Mouse (Mus musculus) CH12.LX (cell line): Measurements from ENCODE around the gene Hivep2. TPM values are rescaled to one million over a fixed set of nuclear protein-coding genes. Genes with fewer than 3 reads are reported as not detected.

Experiments
- DNase-seq: peaks from one replicate; pipeline ENCODE4 v3.0.0-alpha.2; 2013; ENCODE audit errors: extremely low read depth
- H3K27ac ChIP-seq: 2 replicates; pipeline ENCODE4 v1.5.1; 2012; ENCODE audit warnings: low read depth, mild to moderate bottlenecking, control low read depth, moderate library complexity; ENCODE audit not compliant: insufficient read depth
- H3K27me3 ChIP-seq: replicated peaks from 2 replicates; pipeline ENCODE3; 2012; ENCODE audit warnings: inconsistent platforms
- H3K36me3 ChIP-seq, 2 experiments: replicated peaks in 1 of 2; 2 replicates each; pipeline versions ENCODE3 to v1.6.1; 2012; ENCODE audit warnings: inconsistent platforms in 1 of 2, low read length in 1 of 2, mild to moderate bottlenecking in 1 of 2, mixed read lengths in 1 of 2, moderate library complexity in 1 of 2; ENCODE audit not compliant: control insufficient read depth in 1 of 2, insufficient read depth in 1 of 2
- H3K4me1 ChIP-seq, 2 experiments: 2 replicates each; pipeline ENCODE4 v1.6.1; 2012; ENCODE audit warnings: inconsistent platforms in 1 of 2, moderate library complexity in 1 of 2; ENCODE audit not compliant: insufficient read depth in 2 of 2, control insufficient read depth in 1 of 2
- H3K4me2 ChIP-seq: 2 replicates; pipeline ENCODE4 v1.6.1; 2012; ENCODE audit warnings: low read depth, mild to moderate bottlenecking, control low read depth; ENCODE audit not compliant: poor library complexity, insufficient read depth, severe bottlenecking
- H3K4me3 ChIP-seq, 3 experiments: fragments of 150-350 bp in 1 of 3; sonication (generic) in 1 of 3; replicated peaks in 1 of 3; 2 replicates each; pipeline versions ENCODE3 to v1.5.1; 2011 to 2012; ENCODE audit warnings: low read depth in 2 of 3, low read length in 2 of 3, mild to moderate bottlenecking in 2 of 3, moderate library complexity in 2 of 3, control low read depth in 1 of 3, improper control_type of control experiment in 1 of 3, inconsistent platforms in 1 of 3, mixed read lengths in 1 of 3; ENCODE audit not compliant: poor library complexity in 1 of 3
- H3K79me2 ChIP-seq: replicated peaks from 2 replicates; pipeline ENCODE4 v1.6.1; 2012; ENCODE audit warnings: mild to moderate bottlenecking, moderate library complexity; ENCODE audit not compliant: control insufficient read depth, poor library complexity, insufficient read depth, severe bottlenecking; ENCODE audit errors: extremely low read depth
- H3K9ac ChIP-seq: 2 replicates; pipeline ENCODE4 v1.6.1; 2012; ENCODE audit warnings: low read depth, mild to moderate bottlenecking, control low read depth, moderate library complexity; ENCODE audit not compliant: insufficient read depth
- H3K9me3 ChIP-seq: replicated peaks from 2 replicates; pipeline ENCODE3; 2012; ENCODE audit warnings: low read length, inconsistent platforms, mixed read lengths
- BHLHE40 ChIP-seq: IDR thresholded peaks from 2 replicates; pipeline ENCODE4 v1.6.1; 2011; ENCODE audit warnings: mild to moderate bottlenecking, low read depth, low read length, improper control_type of control experiment
- CHD1 ChIP-seq: IDR thresholded peaks from 2 replicates; pipeline ENCODE4 v1.6.1; 2012; ENCODE audit warnings: low read depth, low read length, improper control_type of control experiment, inconsistent platforms
- CHD2 ChIP-seq: IDR thresholded peaks from 2 replicates; pipeline ENCODE4 v1.6.1; 2011; ENCODE audit warnings: low read length, improper control_type of control experiment
- CTCF ChIP-seq, 2 experiments: IDR thresholded peaks in 1 of 2; conservative IDR thresholded peaks in 1 of 2; 2 replicates each; pipeline ENCODE4 v1.5.1; 2011 to 2012; ENCODE audit warnings: low read depth in 2 of 2, low read length in 2 of 2, improper control_type of control experiment in 1 of 2, inconsistent platforms in 1 of 2, mild to moderate bottlenecking in 1 of 2, moderate library complexity in 1 of 2
- E2F4 ChIP-seq: IDR thresholded peaks from 2 replicates; pipeline ENCODE4 v1.6.1; 2011; ENCODE audit warnings: low read depth, low read length, improper control_type of control experiment; ENCODE audit not compliant: insufficient replicate concordance
- ELF1 ChIP-seq: IDR thresholded peaks from 2 replicates; pipeline ENCODE4 v1.6.1; 2014; ENCODE audit warnings: low read depth, mild to moderate bottlenecking, inconsistent platforms, low read length, improper control_type of control experiment
- EP300 ChIP-seq: IDR thresholded peaks from 2 replicates; pipeline ENCODE4 v1.6.1; 2011; ENCODE audit warnings: low read length, improper control_type of control experiment
- ETS1 ChIP-seq: conservative IDR thresholded peaks from 2 replicates; pipeline ENCODE4 v1.6.1; 2012; ENCODE audit warnings: low read depth, mild to moderate bottlenecking, inconsistent platforms, low read length, improper control_type of control experiment, moderate library complexity
- GABPA ChIP-seq: IDR thresholded peaks from 2 replicates; pipeline ENCODE4 v1.6.1; 2012; ENCODE audit warnings: low read depth, low read length, improper control_type of control experiment, inconsistent platforms; ENCODE audit not compliant: insufficient replicate concordance
- HCFC1 ChIP-seq: IDR thresholded peaks from 2 replicates; pipeline ENCODE4 v1.6.1; 2012; ENCODE audit warnings: low read depth, mild to moderate bottlenecking, inconsistent platforms, low read length, improper control_type of control experiment
- IRF4 ChIP-seq: IDR thresholded peaks from 2 replicates; pipeline ENCODE4 v1.6.1; 2014; ENCODE audit warnings: low read depth, mild to moderate bottlenecking, inconsistent platforms, low read length, improper control_type of control experiment
- JUN ChIP-seq: IDR thresholded peaks from 2 replicates; pipeline ENCODE4 v1.6.1; 2011; ENCODE audit warnings: low read depth, mild to moderate bottlenecking, low read length, improper control_type of control experiment, moderate library complexity; ENCODE audit not compliant: insufficient read depth
- JUND ChIP-seq: conservative IDR thresholded peaks from 2 replicates; pipeline ENCODE4 v1.6.1; 2011; ENCODE audit warnings: low read depth, low read length, improper control_type of control experiment
- KAT2A ChIP-seq: IDR thresholded peaks from 2 replicates; pipeline ENCODE4 v1.6.1; 2012; ENCODE audit warnings: low read length, improper control_type of control experiment, inconsistent platforms; ENCODE audit not compliant: insufficient replicate concordance
- MAFK ChIP-seq: IDR thresholded peaks from 2 replicates; pipeline ENCODE4 v1.6.1; 2011; ENCODE audit warnings: low read length, improper control_type of control experiment; ENCODE audit not compliant: insufficient replicate concordance
- MAX ChIP-seq: IDR thresholded peaks from 2 replicates; pipeline ENCODE4 v1.6.1; 2011; ENCODE audit warnings: low read length, improper control_type of control experiment
- MAZ ChIP-seq: IDR thresholded peaks from 2 replicates; pipeline ENCODE4 v1.6.1; 2012; ENCODE audit warnings: low read depth, mild to moderate bottlenecking, inconsistent platforms, low read length, improper control_type of control experiment, moderate library complexity
- MEF2A ChIP-seq: IDR thresholded peaks from 2 replicates; pipeline ENCODE4 v1.6.1; 2014; ENCODE audit warnings: low read depth, mild to moderate bottlenecking, inconsistent platforms, low read length, improper control_type of control experiment, borderline replicate concordance
- MXI1 ChIP-seq: IDR thresholded peaks from 2 replicates; pipeline ENCODE4 v1.6.1; 2011; ENCODE audit warnings: mild to moderate bottlenecking, low read depth, low read length, improper control_type of control experiment
- MYC ChIP-seq: IDR thresholded peaks from 2 replicates; pipeline ENCODE4 v1.6.1; 2011; ENCODE audit warnings: low read depth, mild to moderate bottlenecking, improper control_type of control experiment, low read length
- NELFE ChIP-seq: IDR thresholded peaks from 2 replicates; pipeline ENCODE4 v1.6.1; 2011; ENCODE audit warnings: low read depth, low read length, improper control_type of control experiment
- NRF1 ChIP-seq: IDR thresholded peaks from 2 replicates; pipeline ENCODE4 v1.6.1; 2014; ENCODE audit warnings: low read depth, mild to moderate bottlenecking, inconsistent platforms, low read length, improper control_type of control experiment, moderate library complexity
- PAX5 ChIP-seq: IDR thresholded peaks from 2 replicates; pipeline ENCODE4 v1.6.1; 2012; ENCODE audit warnings: low read length, inconsistent platforms, mixed read lengths
- POLR2A ChIP-seq: IDR thresholded peaks from 2 replicates; pipeline ENCODE4 v1.6.1; 2011; ENCODE audit warnings: low read depth, mild to moderate bottlenecking, improper control_type of control experiment, low read length
- POLR2AphosphoS2 ChIP-seq: IDR thresholded peaks from 2 replicates; pipeline ENCODE4 v1.6.1; 2011; ENCODE audit warnings: low read depth, low read length, improper control_type of control experiment
- RAD21 ChIP-seq: IDR thresholded peaks from 2 replicates; pipeline ENCODE4 v1.6.1; 2011; ENCODE audit warnings: low read depth, mild to moderate bottlenecking, low read length, improper control_type of control experiment, moderate library complexity
- RCOR1 ChIP-seq: conservative IDR thresholded peaks from 2 replicates; pipeline ENCODE4 v1.6.1; 2012; ENCODE audit warnings: low read depth, mild to moderate bottlenecking, inconsistent platforms, low read length, improper control_type of control experiment
- SIN3A ChIP-seq: IDR thresholded peaks from 2 replicates; pipeline ENCODE4 v1.6.1; 2012; ENCODE audit warnings: low read length, improper control_type of control experiment, inconsistent platforms
- SMC3 ChIP-seq: IDR thresholded peaks from 2 replicates; pipeline ENCODE4 v1.6.1; 2011; ENCODE audit warnings: low read depth, low read length, improper control_type of control experiment
- TBP ChIP-seq: conservative IDR thresholded peaks from 2 replicates; pipeline ENCODE4 v1.6.1; 2011; ENCODE audit warnings: low read depth, low read length, improper control_type of control experiment
- TCF12 ChIP-seq: IDR thresholded peaks from 2 replicates; pipeline ENCODE4 v1.6.1; 2014; ENCODE audit warnings: low read depth, mild to moderate bottlenecking, inconsistent platforms, low read length, improper control_type of control experiment
- UBTF ChIP-seq: IDR thresholded peaks from 2 replicates; pipeline ENCODE4 v1.6.1; 2012; ENCODE audit warnings: low read depth, mild to moderate bottlenecking, inconsistent platforms, low read length, improper control_type of control experiment, moderate library complexity
- USF1 ChIP-seq: IDR thresholded peaks from 2 replicates; pipeline ENCODE4 v1.6.1; 2014; ENCODE audit warnings: low read depth, mild to moderate bottlenecking, inconsistent platforms, low read length, improper control_type of control experiment
- USF2 ChIP-seq: conservative IDR thresholded peaks from 2 replicates; pipeline ENCODE4 v1.6.1; 2011; ENCODE audit warnings: low read depth, low read length, improper control_type of control experiment
- ZC3H11A ChIP-seq: IDR thresholded peaks from 2 replicates; pipeline ENCODE4 v1.6.1; 2012; ENCODE audit warnings: low read depth, mild to moderate bottlenecking, inconsistent platforms, low read length, improper control_type of control experiment
- ZKSCAN1 ChIP-seq: IDR thresholded peaks from 2 replicates; pipeline ENCODE4 v1.6.1; 2012; ENCODE audit warnings: low read depth, inconsistent platforms, low read length, improper control_type of control experiment, borderline replicate concordance
- ZMIZ1 ChIP-seq: IDR thresholded peaks from 2 replicates; pipeline ENCODE4 v1.6.1; 2012; ENCODE audit warnings: low read depth, mild to moderate bottlenecking, inconsistent platforms, low read length, improper control_type of control experiment
- ZNF384 ChIP-seq: IDR thresholded peaks from 2 replicates; pipeline ENCODE4 v1.6.1; 2012; ENCODE audit warnings: low read depth, low read length, improper control_type of control experiment, inconsistent platforms
- dilution Hi-C: fragments of 300-500 bp; cut with MboI; formaldehyde crosslinking; loops from 2 replicates; pipeline ENCODE4 v1.14.3; 2020; ENCODE audit warnings: low sequenced_read_pairs; ENCODE audit not compliant: extremely low pct_unique_long_range_greater_than_20kb, extremely low pct_ligation_motif_present
- in situ Hi-C: fragments of 300-500 bp; cut with MboI; formaldehyde crosslinking; loops from 3 replicates; pipeline ENCODE4 v1.14.3; 2019; ENCODE audit warnings: low sequenced_read_pairs, low pct_ligation_motif_present, low pct_unique_long_range_greater_than_20kb, mixed read lengths
- polyA plus RNA-seq: library from polyadenylated mRNA; unstranded; fragments of >175 nt; gene quantifications from 2 replicates; pipeline ENCODE4 v1.2.1, GENCODE M21; 2012; ENCODE audit warnings: low read depth; ENCODE audit not compliant: insufficient read length
- total RNA-seq, 2 experiments: library from RNA; depleted of rRNA; stranded (reverse); fragments of 300-350 nt in 1 of 2; fragments of >200 nt in 1 of 2; gene quantifications; 2 replicates each; pipeline ENCODE4 v1.2.3; 2012 to 2014

Gene Hivep2
- total and polyA plus RNA-seq, 3 experiments = 0.59 to 2.7 (median 1.4) TPM

- TF ChIP-seq ETS1 (peak; percentile 87), ZNF384 (no peak), USF2 (no peak), TBP (no peak), RAD21 (peak; percentile 17), PAX5 (no peak), NRF1 (0 out of 2 replicates have a peak, but pooled peaks have one; percentile 27), UBTF (peak; percentile 72; the same call in 1 of the 2 replicates), MAFK (0 out of 2 replicates have a peak, but pooled peaks have one; percentile 51), ELF1 (0 out of 2 replicates have a peak, but pooled peaks have one; percentile 21), ZMIZ1 (peak; percentile 41; the same call in 1 of the 2 replicates), MAX (peak; percentile 74), POLR2AphosphoS2 (no peak), CTCF (conservative IDR thresholded peaks at IDR 0.05 in 1 of 2, IDR thresholded peaks at IDR 0.05 in 1 of 2; ENCODE audit: low read depth in 2 of 2, low read length in 2 of 2) (no peak), MYC (peak; percentile 77), MEF2A (peak; percentile 90), SIN3A (peak; percentile 92), GABPA (no peak), CHD2 (peak; percentile 89), POLR2A (0 out of 2 replicates have a peak, but pooled peaks have one; percentile 39), E2F4 (no peak), KAT2A (no peak), RCOR1 (peak; percentile 97), MAZ (peak; percentile 75), IRF4 (peak; percentile 100), HCFC1 (peak; percentile 40; the same call in 1 of the 2 replicates), BHLHE40 (peak; percentile 90), ZC3H11A (no peak), TCF12 (peak; percentile 85), EP300 (peak; percentile 99), NELFE (no peak), CHD1 (0 out of 2 replicates have a peak, but pooled peaks have one; percentile 57), MXI1 (peak; percentile 67; the same call in 1 of the 2 replicates), JUN (peak; percentile 82), JUND (peak; percentile 90), SMC3 (peak; percentile 23), USF1 (no peak), ZKSCAN1 (no peak)
- dilution Hi-C loops = no loop called here
- Histone ChIP-seq H3K27ac (peak overlapping the region; percentile 86), H3K9ac (0 out of 2 replicates have a peak overlapping the region, but pooled peaks have one; percentile 58), H3K4me1 (peaks cover 18 to 56% of the 10 kb centered on the region in 2 experiments), H3K4me2 (peak overlapping the region; percentile 74), H3K36me3 (no peaks in the 10 kb centered on the region), H3K79me2 (no peaks in the 10 kb centered on the region), H3K9me3 (no peaks in the 10 kb centered on the region), H3K4me3 (no peak overlapping the region), H3K27me3 (no peaks in the 10 kb centered on the region)
- in situ Hi-C loops = loop anchor here (25.0 kb wide), 1 partner anchor 241 kb away; no protein-coding TSS in a partner anchor
- peak; percentile 88 for DNase-seq
These were observed 19.4 kb upstream of the Hivep2 start for GRCm38 (mm10) chr10:13946498-13946897.
